ENCODE assay signal across 17 mouse cellular contexts in the genomic region with DNA sequence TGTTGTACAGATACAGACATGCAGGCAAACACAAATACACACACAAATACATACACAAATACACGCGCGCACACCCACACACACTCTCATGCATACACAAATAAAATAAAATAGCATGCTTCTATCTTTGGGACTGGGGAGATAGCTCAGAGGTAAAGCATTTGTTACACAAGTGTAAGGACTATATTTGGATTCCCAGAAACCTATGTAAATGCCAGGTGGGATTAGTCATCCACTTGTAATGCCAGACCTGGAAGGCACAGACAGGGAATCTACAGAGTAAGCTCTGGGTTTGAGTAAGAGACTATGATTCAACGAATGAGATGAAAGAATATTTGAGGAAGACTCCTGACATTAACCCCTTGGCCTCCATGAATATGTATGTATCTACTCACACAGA. TPM values are rescaled to one million over a fixed set of nuclear protein-coding genes. Genes with fewer than 3 reads are reported as not detected.
DNase-seq lines count a peak whose midpoint lies in the region; ATAC-seq lines count a peak whose summit lies in the region.
"Had no signal": no experiment of that assay in that cellular context is flagged by ENCODE, and none has a peak within 500 bp of the region (broad histone marks: within the 10 kb centered on the region; RNA-seq: fewer than 3 reads in every experiment).

No protein-coding gene starts in this region.

- DNase-seq in frontal cortex, adult 2 months (ENCODE audit: extremely low spot score in 1 of 2, low spot score in 1 of 2) = peak; percentile 22 to 55
- DNase-seq in frontal cortex, postnatal 25 days (ENCODE audit: low spot score in 2 of 2) = no peak
- DNase-seq in layer of hippocampus, adult 9-11 months = peak; percentile 25
- DNase-seq in layer of hippocampus, adult 8-10 months (ENCODE audit: low spot score in 2 of 2) = no peak
- peak; percentile 21 for DNase-seq in right cerebral cortex, postnatal 25 days
- no peak for DNase-seq in right cerebral cortex, postnatal 4 days
- no peak for DNase-seq in natural killer cell, adult 2 months (ENCODE audit: low spot score in 2 of 2)
- DNase-seq: B cell, adult 2 months; cerebellum, postnatal 14 days; heart, adult 2 months; kidney, adult 8-10 months; kidney, postnatal 25 days; lung, adult 2 months had no signal

- ATAC-seq in megakaryocyte progenitor cell, adult 5-6 weeks (replicated peaks; ENCODE audit: poor library complexity) = no peak
- ATAC-seq: forebrain, embryonic 13.5 days; inflammation-experienced regulatory T-cells, adult 6 months; midbrain, embryonic 16.5 days had no signal

RNA-seq across cellular contexts. Expression of a gene that starts 27.4 kb away (rescaled TPM):
- 71.9 and 72.0 TPM in 2 replicates for polyA plus RNA-seq in frontal cortex, adult 2 months (2012; rRNA removed)
- total RNA-seq in layer of hippocampus, adult 8-10 months (2022) = 10 to 100 TPM; 72.3 to 79.6 (median 74.5) TPM
- total RNA-seq in megakaryocyte progenitor cell, adult 5-6 weeks (2015) = 52.7 and 57.8 TPM in 2 replicates
- total RNA-seq in megakaryocyte progenitor cell, adult 5-6 weeks (2017) = 58.0 and 87.0 TPM in 2 replicates

RNA-seq across cellular contexts. Expression of a gene that starts 27.5 kb away (rescaled TPM):
- polyA plus RNA-seq in frontal cortex, adult 2 months (2012; rRNA removed) = 45.7 TPM in 2 replicates
- total RNA-seq in layer of hippocampus, adult 8-10 months (2022) = 10 to 100 TPM; 74.4 to 77.8 (median 75.4) TPM
- total RNA-seq in megakaryocyte progenitor cell, adult 5-6 weeks (2015) = 0.32 and 1.7 TPM in 2 replicates
- 0.33 and 2.0 TPM in 2 replicates for total RNA-seq in megakaryocyte progenitor cell, adult 5-6 weeks (2017)

RNA-seq across cellular contexts. Expression of a gene that starts 56.8 kb away (rescaled TPM):
- polyA plus RNA-seq in frontal cortex, adult 2 months (2012; rRNA removed) = 97.1 and 115 TPM in 2 replicates
- 10 to 100 TPM; 90.5 to 94.1 (median 92.2) TPM for total RNA-seq in layer of hippocampus, adult 8-10 months (2022)
- 97.9 and 123 TPM in 2 replicates for total RNA-seq in megakaryocyte progenitor cell, adult 5-6 weeks (2015)
- 65.7 and 68.2 TPM in 2 replicates for total RNA-seq in megakaryocyte progenitor cell, adult 5-6 weeks (2017)

Comparison
In these comparisons a context has a peak if more than half of its experiments do, and no peak if none do; other contexts are left out.
1. DNase-seq: peak in frontal cortex, adult 2 months (2 of 2), layer of hippocampus, adult 9-11 months (single experiment) and right cerebral cortex, postnatal 25 days (single experiment); none in frontal cortex, postnatal 25 days (0 of 2), layer of hippocampus, adult 8-10 months (0 of 2), right cerebral cortex, postnatal 4 days (single experiment) and natural killer cell, adult 2 months (0 of 2).
2. RNA of a gene that starts 27.5 kb away (total RNA-seq): 74.4 to 77.8 TPM in layer of hippocampus, adult 8-10 months; 0.32 to 2.0 TPM in megakaryocyte progenitor cell, adult 5-6 weeks; every median in the first group is over 10 times any median in the second.